12 mouse cellular contexts compared by ENCODE assay signal in the genomic region with DNA sequence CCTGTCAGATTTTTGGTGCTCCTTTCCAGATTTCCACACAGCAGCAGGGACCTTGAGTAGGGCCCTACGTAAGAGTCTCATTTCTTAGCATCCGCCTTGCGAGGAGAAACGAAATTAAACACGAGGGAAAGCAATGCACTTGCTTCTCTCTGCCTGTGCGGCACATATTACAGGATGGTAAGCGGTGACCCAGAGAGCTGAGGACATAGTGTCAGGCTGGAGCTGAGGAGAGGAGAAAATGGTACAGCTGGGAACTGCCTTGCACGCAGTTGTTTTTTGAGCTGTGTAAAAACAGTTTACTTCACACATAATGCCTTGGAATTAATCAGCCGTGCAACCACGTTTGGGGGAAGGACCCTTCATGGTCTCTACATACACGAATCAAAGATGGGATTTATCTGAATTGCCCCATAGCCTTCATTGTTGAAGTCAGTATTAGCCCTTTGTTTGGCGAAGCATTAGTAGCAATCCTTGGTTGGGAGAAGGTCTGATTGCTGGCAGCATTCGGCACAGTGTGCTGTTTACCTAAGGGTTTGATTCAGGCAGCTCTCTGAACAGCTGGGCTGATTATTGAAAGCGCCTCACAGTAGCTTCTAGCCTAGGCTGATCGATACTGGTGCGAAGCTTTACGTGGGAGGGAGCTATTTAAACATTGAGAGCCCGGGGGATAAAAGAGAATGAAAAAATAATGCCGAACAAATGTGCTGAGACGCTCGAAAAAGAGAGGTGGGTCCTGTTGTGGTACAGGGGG.
DNase-seq lines count a peak whose midpoint lies in the region; ATAC-seq and TF ChIP-seq lines count a peak whose summit lies in the region.
"Had no signal": no experiment of that assay in that cellular context is flagged by ENCODE, and none has a peak within 500 bp of the region (broad histone marks: within the 10 kb centered on the region; RNA-seq: fewer than 3 reads in every experiment).

No protein-coding gene starts in this region.

- ATAC-seq in intestine, embryonic 15.5 days, result no peak
- no peak for ATAC-seq in intestine, embryonic 16.5 days
- ATAC-seq in neural tube, embryonic 11.5 days (ENCODE audit: insufficient read depth, low FRiP score, low TSS enrichment), result no peak
- peak; percentile 30; the same call in 1 of the 2 replicates for ATAC-seq in midbrain, embryonic 12.5 days (ENCODE audit: low FRiP score, low read depth)
- ATAC-seq: CD4-positive, CD25-positive, alpha-beta regulatory T cell, adult 4 months had no signal

- no peak for TF ChIP-seq POLR2A in cerebellum, adult 2 months (IDR thresholded peaks at IDR 0.05; ENCODE audit: borderline replicate concordance, insufficient read depth, low read length)

- peaks cover 9% of the 10 kb centered on the region; the same call in 1 of the 2 replicates for H3K4me1 ChIP-seq in intestine, embryonic 15.5 days (replicated peaks)
- peaks cover 6% of the 10 kb centered on the region for H3K4me1 ChIP-seq in intestine, embryonic 16.5 days (ENCODE audit: control insufficient read depth, insufficient read depth, low read length)
- H3K4me1 ChIP-seq in neural tube, embryonic 11.5 days (ENCODE audit: control insufficient read depth, insufficient read depth, low read length), result peaks cover 3% of the 10 kb centered on the region; the same call in 1 of the 2 replicates
- H3K4me1 ChIP-seq in midbrain, embryonic 12.5 days, result peaks cover 12% of the 10 kb centered on the region
- peaks cover 5% of the 10 kb centered on the region for H3K4me1 ChIP-seq in cerebellum, adult 2 months (ENCODE audit: control insufficient read depth, insufficient read depth, low read length)

- H3K27ac ChIP-seq in intestine, embryonic 15.5 days, result no peak overlapping the region
- no peak overlapping the region for H3K27ac ChIP-seq in intestine, embryonic 16.5 days (ENCODE audit: low read length)
- H3K27ac ChIP-seq in neural tube, embryonic 11.5 days (ENCODE audit: low read depth, low read length), result no peak overlapping the region
- H3K27ac ChIP-seq in midbrain, embryonic 12.5 days (replicated peaks), result peak overlapping the region; percentile 64
- no peak overlapping the region for H3K27ac ChIP-seq in cerebellum, adult 2 months (ENCODE audit: insufficient read depth, low read length)
- H3K27ac ChIP-seq: embryonic facial prominence, embryonic 12.5 days had no signal

- WGBS in intestine, embryonic 15.5 days, result 51% methylated on average over 21 of the region's 21 CpGs
- WGBS in intestine, embryonic 16.5 days, result 43% methylated on average over 21 of the region's 21 CpGs
- 60% methylated on average over 21 of the region's 21 CpGs for WGBS in neural tube, embryonic 11.5 days
- 30% methylated on average over 21 of the region's 21 CpGs for WGBS in midbrain, embryonic 12.5 days
- 79% methylated on average over 21 of the region's 21 CpGs for WGBS in cerebellum, adult 2 months

- DNase-seq in neural tube, embryonic 11.5 days (ENCODE audit: low spot score), result peak; percentile 19
- no peak for DNase-seq in neural tube, embryonic 10.5 days (ENCODE audit: extremely low spot score, low spot score)
- DNase-seq in cerebellum, adult 2 months, result no peak
- no peak for DNase-seq in gastrocnemius, adult 8-10 months (ENCODE audit: low spot score in 2 of 2)
- DNase-seq in frontal cortex, postnatal 36 days (ENCODE audit: low spot score in 2 of 2), result no peak
- DNase-seq: gastrocnemius, postnatal 14 days; heart, postnatal 36 days had no signal

- no peaks in the 10 kb centered on the region for H3K27me3 ChIP-seq in intestine, embryonic 15.5 days (replicated peaks)
- no peaks in the 10 kb centered on the region for H3K27me3 ChIP-seq in intestine, embryonic 16.5 days (replicated peaks; ENCODE audit: control insufficient read depth, insufficient read depth, low read length)
- H3K27me3 ChIP-seq in neural tube, embryonic 11.5 days (ENCODE audit: control insufficient read depth, insufficient read depth, low read length), result no peaks in the 10 kb centered on the region
- H3K27me3 ChIP-seq in midbrain, embryonic 12.5 days, result no peaks in the 10 kb centered on the region
- no peaks in the 10 kb centered on the region for H3K27me3 ChIP-seq in cerebellum, adult 2 months (ENCODE audit: control insufficient read depth, insufficient read depth, low read length)
- H3K27me3 ChIP-seq: embryonic facial prominence, embryonic 12.5 days had no signal

- no peak for TF ChIP-seq CTCF in cerebellum, adult 2 months (IDR thresholded peaks at IDR 0.05; ENCODE audit: borderline replicate concordance, insufficient read depth, low read depth, low read length)

- no peak overlapping the region for H3K4me3 ChIP-seq in intestine, embryonic 15.5 days (replicated peaks)
- no peak overlapping the region for H3K4me3 ChIP-seq in intestine, embryonic 16.5 days (ENCODE audit: low read length)
- H3K4me3 ChIP-seq in neural tube, embryonic 11.5 days (ENCODE audit: low read depth, low read length), result no peak overlapping the region
- no peak overlapping the region for H3K4me3 ChIP-seq in midbrain, embryonic 12.5 days
- H3K4me3 ChIP-seq in cerebellum, adult 2 months (replicated peaks; ENCODE audit: insufficient read depth, low read depth, low read length), result no peak overlapping the region
- H3K4me3 ChIP-seq: embryonic facial prominence, embryonic 12.5 days had no signal

- H3K4me2 ChIP-seq in intestine, embryonic 15.5 days (replicated peaks), result peak overlapping the region; percentile 30; the same call in 1 of the 2 replicates
- no peak overlapping the region; the same call in 1 of the 2 replicates for H3K4me2 ChIP-seq in intestine, embryonic 16.5 days (ENCODE audit: low read depth, low read length)
- H3K4me2 ChIP-seq in neural tube, embryonic 11.5 days (ENCODE audit: low read depth), result no peak overlapping the region
- H3K4me2 ChIP-seq in midbrain, embryonic 12.5 days (replicated peaks), result peak overlapping the region; percentile 29
- H3K4me2 ChIP-seq: embryonic facial prominence, embryonic 12.5 days had no signal

- no peak overlapping the region; the same call in 1 of the 2 replicates for H3K9ac ChIP-seq in intestine, embryonic 15.5 days
- H3K9ac ChIP-seq in intestine, embryonic 16.5 days (ENCODE audit: low read depth, low read length), result no peak overlapping the region
- H3K9ac ChIP-seq in neural tube, embryonic 11.5 days (ENCODE audit: low read length), result no peak overlapping the region
- H3K9ac ChIP-seq in midbrain, embryonic 12.5 days (replicated peaks), result peak overlapping the region; percentile 39; the same call in 1 of the 2 replicates
- H3K9ac ChIP-seq: embryonic facial prominence, embryonic 12.5 days had no signal

- H3K36me3 ChIP-seq in intestine, embryonic 15.5 days, result no peaks in the 10 kb centered on the region
- no peaks in the 10 kb centered on the region for H3K36me3 ChIP-seq in intestine, embryonic 16.5 days (ENCODE audit: control insufficient read depth, insufficient read depth, low read length)
- H3K36me3 ChIP-seq in neural tube, embryonic 11.5 days (ENCODE audit: control insufficient read depth, insufficient read depth, low read length), result no peaks in the 10 kb centered on the region
- no peaks in the 10 kb centered on the region for H3K36me3 ChIP-seq in midbrain, embryonic 12.5 days
- H3K36me3 ChIP-seq: embryonic facial prominence, embryonic 12.5 days had no signal

- H3K9me3 ChIP-seq in intestine, embryonic 15.5 days, result no peaks in the 10 kb centered on the region
- no peaks in the 10 kb centered on the region for H3K9me3 ChIP-seq in intestine, embryonic 16.5 days (ENCODE audit: control insufficient read depth, low read length)
- no peaks in the 10 kb centered on the region for H3K9me3 ChIP-seq in neural tube, embryonic 11.5 days (ENCODE audit: control insufficient read depth, low read length)
- no peaks in the 10 kb centered on the region for H3K9me3 ChIP-seq in midbrain, embryonic 12.5 days
- H3K9me3 ChIP-seq: embryonic facial prominence, embryonic 12.5 days had no signal

Comparison
In these comparisons a context has a peak if more than half of its experiments do, and no peak if none do; other contexts are left out.
1. H3K4me2 ChIP-seq: peak in intestine, embryonic 15.5 days (single experiment) and midbrain, embryonic 12.5 days (single experiment); none in intestine, embryonic 16.5 days (single experiment) and neural tube, embryonic 11.5 days (single experiment).